Mouse (Mus musculus) midbrain, embryonic 13.5 days (tissue): ENCODE results near the gene Gmfb. TPM values are rescaled to one million over a fixed set of nuclear protein-coding genes. Genes with fewer than 3 reads are reported as not detected.

ENCODE experiments used
- ATAC-seq: fragments of 200-750 bp; cut with Nextera tagmentation; 2 replicates; pipeline ENCODE4 v1.8.0; 2017; ENCODE audit warnings: mild to moderate bottlenecking, moderate TSS enrichment, moderate library complexity
- H3K27ac ChIP-seq: fragments of 300-500 bp; sonication (generic); 2 replicates; pipeline ENCODE4 v1.5.1; 2015; ENCODE audit warnings: inconsistent platforms, mild to moderate bottlenecking, moderate library complexity
- H3K27me3 ChIP-seq: fragments of 300-500 bp; sonication (generic); 2 replicates; pipeline ENCODE4 v1.6.1; 2015; ENCODE audit warnings: mild to moderate bottlenecking, inconsistent platforms
- H3K36me3 ChIP-seq: fragments of 300-500 bp; sonication (generic); 2 replicates; pipeline ENCODE4 v1.6.1; 2015; ENCODE audit warnings: mild to moderate bottlenecking, inconsistent platforms
- H3K4me1 ChIP-seq: fragments of 300-500 bp; sonication (generic); replicated peaks from 2 replicates; pipeline ENCODE4 v1.6.1; 2015; ENCODE audit warnings: inconsistent platforms
- H3K4me2 ChIP-seq: fragments of 300-500 bp; sonication (generic); replicated peaks from 2 replicates; pipeline ENCODE4 v1.6.1; 2015; ENCODE audit warnings: moderate library complexity, mild to moderate bottlenecking, inconsistent platforms
- H3K4me3 ChIP-seq: fragments of 300-500 bp; sonication (generic); replicated peaks from 2 replicates; pipeline ENCODE4 v1.5.1; 2015; ENCODE audit warnings: mild to moderate bottlenecking, inconsistent platforms
- H3K9ac ChIP-seq: fragments of 300-500 bp; sonication (generic); replicated peaks from 2 replicates; pipeline ENCODE4 v1.6.1; 2015; ENCODE audit warnings: mild to moderate bottlenecking, inconsistent platforms
- H3K9me3 ChIP-seq: fragments of 300-500 bp; sonication (generic); 2 replicates; pipeline ENCODE4 v1.6.1; 2016; ENCODE audit warnings: mild to moderate bottlenecking, inconsistent platforms
- WGBS: fragments of 180-500 bp; shearing (Covaris S2); methylation state at CpG from one replicate; pipeline ENCODE4 v1.1.7; 2015; 5-methylcytosine and 5-hydroxymethylcytosine counted together
- polyA plus RNA-seq: library from polyadenylated mRNA; unstranded; fragments of >200 nt; fragmentation: Nextera tagmentation; extraction: Ambion mirVana; gene quantifications from 2 replicates; pipeline ENCODE4 v1.2.1, GENCODE M21; 2015

Gene Gmfb
- polyA plus RNA-seq, 1 experiment from 2014 or later = 101 TPM

- Histone ChIP-seq H3K27me3 (no peaks in the 10 kb centered on the region), H3K36me3 (peaks cover 58% of the 10 kb centered on the region), H3K4me1 (no peaks in the 10 kb centered on the region), H3K4me3 (no peak overlapping the region), H3K27ac (no peak overlapping the region), H3K4me2 (no peak overlapping the region), H3K9ac (no peak overlapping the region), H3K9me3 (no peaks in the 10 kb centered on the region)
- ATAC-seq = 0 out of 2 replicates have a peak, but pooled peaks have one; percentile 17
- WGBS = 95% methylated on average over 6 of the region's 6 CpGs
These were observed 52.0 kb downstream of the Gmfb start for GRCm38 (mm10) chr14:46770036-46770435.

DNA sequence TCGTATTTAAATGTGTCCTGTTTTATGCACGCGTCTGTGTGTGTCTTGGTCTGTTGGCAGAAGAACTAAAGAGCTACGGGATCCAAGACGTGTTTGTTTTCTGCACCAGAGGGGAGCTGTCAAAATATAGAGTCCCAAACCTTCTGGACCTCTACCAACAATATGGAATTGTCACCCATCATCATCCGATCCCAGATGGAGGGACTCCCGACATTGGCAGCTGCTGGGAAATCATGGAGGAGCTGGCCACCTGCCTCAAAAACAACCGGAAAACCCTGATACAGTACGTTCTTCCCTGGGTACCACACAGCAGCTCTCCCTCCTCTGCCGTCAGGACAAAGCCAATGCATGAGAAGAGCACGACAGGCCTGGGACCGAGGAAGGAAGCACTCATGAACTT lies 54.9 kb downstream of the Gmfb start:
- H3K9me3 ChIP-seq = no peaks in the 10 kb centered on the region
- H3K36me3 ChIP-seq = peaks cover 46% of the 10 kb centered on the region
- H3K27ac ChIP-seq = no peak overlapping the region
- no peak overlapping the region for H3K4me2 ChIP-seq
- H3K27me3 ChIP-seq = no peaks in the 10 kb centered on the region
- 86% methylated on average over 12 of the region's 12 CpGs for WGBS
- H3K4me3 ChIP-seq = no peak overlapping the region
- no peak for ATAC-seq
- no peak overlapping the region for H3K9ac ChIP-seq
- H3K4me1 ChIP-seq = no peaks in the 10 kb centered on the region

DNA sequence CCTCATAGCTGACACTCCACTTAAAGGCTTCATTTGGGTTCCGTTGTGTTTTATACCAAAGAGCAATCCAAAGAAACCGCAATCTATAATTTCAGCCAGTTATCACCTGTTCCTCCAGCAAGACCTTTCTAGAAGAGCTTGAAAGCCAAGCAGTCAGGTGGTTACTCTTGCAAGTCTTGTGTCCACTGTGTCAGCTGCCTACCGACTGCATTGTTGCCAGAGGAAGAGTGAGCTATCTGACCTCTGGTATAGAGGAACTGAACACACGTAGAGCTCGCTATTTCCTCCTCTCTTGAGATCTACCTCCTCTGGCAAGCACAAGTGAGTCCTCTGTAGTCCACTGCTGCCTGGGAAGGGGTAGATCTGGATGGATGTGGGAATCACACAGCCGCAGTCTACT lies 60.9 kb downstream of the Gmfb start:
- Histone ChIP-seq H3K9me3 (no peaks in the 10 kb centered on the region), H3K27ac (no peak overlapping the region), H3K4me2 (peak overlapping the region; percentile 88), H3K27me3 (no peaks in the 10 kb centered on the region), H3K4me1 (peaks cover 12% of the 10 kb centered on the region), H3K9ac (peak overlapping the region; percentile 75), H3K36me3 (0 out of 2 replicates have a peak, but pooled peaks cover 6% of the 10 kb centered on the region), H3K4me3 (peak overlapping the region; percentile 78)
- no peak for ATAC-seq
- WGBS = 47% methylated on average over 6 of the region's 6 CpGs

DNA sequence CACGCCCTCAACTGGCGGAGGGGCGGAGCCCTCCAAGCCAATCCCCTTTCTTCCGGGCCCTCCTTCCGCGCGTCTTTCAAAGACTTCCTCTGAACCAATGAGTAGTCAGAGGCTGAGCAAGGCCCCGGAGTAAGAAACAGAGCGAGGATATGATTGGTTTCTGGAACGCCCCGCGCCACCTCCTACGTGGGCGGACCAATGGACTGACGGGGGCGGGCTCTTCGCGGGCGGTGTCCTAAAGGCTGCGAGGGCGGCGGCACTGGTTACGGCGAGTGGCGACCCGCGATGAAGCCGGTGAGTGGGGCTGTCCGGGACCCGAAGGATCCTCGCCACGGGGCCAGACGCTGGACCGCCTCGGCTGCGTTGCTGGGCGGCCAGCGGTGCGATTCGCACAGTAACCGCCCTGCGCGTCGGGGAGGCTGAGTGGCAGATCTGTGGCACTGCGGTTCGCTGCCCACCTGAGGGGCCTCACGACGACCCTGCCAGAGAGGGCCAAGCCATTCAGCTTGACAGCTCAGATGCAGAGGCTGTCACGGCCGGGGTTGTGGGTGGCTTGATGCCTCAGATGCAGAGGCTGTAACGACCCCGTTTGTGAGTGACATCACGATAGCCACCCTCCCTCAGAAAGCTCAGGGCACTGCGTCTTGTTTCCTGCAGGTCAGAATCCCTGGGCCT lies 61.5 kb downstream of the Gmfb start, which contains the start of gene Cdkn3:
Cdkn3 (plus strand) TSS at position 187 of the 675 bp plus-strand sequence.
- Histone ChIP-seq H3K4me3 (peak within 1 kb of the TSS; percentile 78), H3K9ac (peak within 1 kb of the TSS; percentile 75), H3K27ac (no peak within 1 kb of the TSS), H3K27me3 (no peaks in the 10 kb centered on the region), H3K4me1 (peaks cover 12% of the 10 kb centered on the region), H3K4me2 (peak within 1 kb of the TSS; percentile 88), H3K9me3 (no peaks in the 10 kb centered on the region), H3K36me3 (0 out of 2 replicates have a peak, but pooled peaks cover 6% of the 10 kb centered on the region)
- peak; percentile 100 for ATAC-seq
- under 1% methylated on average over 54 of the region's 54 CpGs for WGBS

GRCm38 (mm10) chr14:46759970-46760354 lies 62.1 kb downstream of the Gmfb start:
- 3% methylated on average over 7 of the region's 7 CpGs for WGBS
- H3K9me3 ChIP-seq = no peaks in the 10 kb centered on the region
- H3K4me2 ChIP-seq = peak overlapping the region; percentile 88
- peaks cover 12% of the 10 kb centered on the region for H3K4me1 ChIP-seq
- H3K27ac ChIP-seq = no peak overlapping the region
- H3K4me3 ChIP-seq = peak overlapping the region; percentile 78
- no peak overlapping the region for H3K9ac ChIP-seq
- ATAC-seq = no peak; the same call in 1 of the 2 replicates
- H3K27me3 ChIP-seq = no peaks in the 10 kb centered on the region
- H3K36me3 ChIP-seq = 0 out of 2 replicates have a peak, but pooled peaks cover 6% of the 10 kb centered on the region

Other genes starting within 250 kb of the Gmfb start
- 19.2 and 20.8 TPM in 2 replicates for gene Cdkn3, start 61.7 kb downstream of the Gmfb start, polyA plus RNA-seq
- gene Cnih1, start 33.8 kb downstream of the Gmfb start, polyA plus RNA-seq = 180 and 187 TPM in 2 replicates
- gene Cgrrf1, start 9.9 kb upstream of the Gmfb start, polyA plus RNA-seq = 22.6 and 25.4 TPM in 2 replicates
- gene Samd4, start 60.6 kb upstream of the Gmfb start, polyA plus RNA-seq = 3.3 and 4.3 TPM in 2 replicates